Mouse (Mus musculus): ENCODE results near the gene Gls.

Gene Gls

DNA sequence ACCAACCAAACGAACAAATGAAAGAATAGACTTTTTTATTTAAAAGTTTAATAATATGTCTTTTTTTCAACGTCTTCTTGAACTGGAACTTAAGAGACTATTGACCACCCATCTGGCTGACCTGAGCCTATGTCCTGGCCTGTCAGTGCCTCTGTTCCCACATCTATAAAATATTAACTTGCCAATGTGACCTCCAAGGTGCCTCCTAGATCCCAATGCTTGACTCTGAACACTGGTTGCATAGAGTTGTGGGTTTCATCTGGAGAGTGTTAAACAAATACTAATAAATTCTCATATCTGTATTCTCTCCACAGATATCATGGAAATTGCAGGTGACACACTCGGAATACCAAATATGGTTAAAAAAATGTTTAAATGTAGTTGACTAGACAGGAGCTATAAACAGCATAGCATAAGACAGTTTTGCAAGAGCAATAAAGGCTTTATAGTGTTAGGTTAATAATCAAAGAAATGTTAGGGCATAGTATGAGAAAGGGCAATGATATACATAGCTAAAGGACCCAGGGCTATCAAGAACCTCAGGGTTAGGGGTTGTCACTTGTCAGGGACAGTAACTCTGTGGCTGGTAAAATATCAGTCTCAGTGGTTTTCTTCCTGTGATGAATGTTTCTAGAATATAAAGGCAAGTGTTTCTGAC lies 16.0 kb upstream of the Gls start:
- DNase-seq (ENCODE audit: low spot score): no peak

DNA sequence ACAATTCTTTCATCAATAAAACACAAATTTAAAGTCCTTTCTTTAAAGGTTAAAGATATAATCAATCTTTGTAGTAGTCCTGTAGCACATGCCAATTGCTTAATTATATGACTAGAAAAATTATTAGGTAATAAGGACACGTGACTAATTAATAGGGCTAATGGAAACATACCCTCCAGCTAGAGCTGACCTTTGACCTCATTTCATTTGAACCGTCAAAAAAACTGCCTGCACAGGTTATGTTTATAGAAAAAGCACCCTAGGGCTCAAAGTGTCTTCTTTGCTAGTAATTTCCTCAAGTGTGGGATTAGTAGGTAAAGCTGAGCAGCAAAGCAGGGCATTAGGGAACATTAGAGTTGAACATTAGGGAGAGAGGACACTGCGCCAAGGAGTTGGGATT lies 9.2 kb upstream of the Gls start:
- DNase-seq (ENCODE audit: low spot score): no peak

DNA sequence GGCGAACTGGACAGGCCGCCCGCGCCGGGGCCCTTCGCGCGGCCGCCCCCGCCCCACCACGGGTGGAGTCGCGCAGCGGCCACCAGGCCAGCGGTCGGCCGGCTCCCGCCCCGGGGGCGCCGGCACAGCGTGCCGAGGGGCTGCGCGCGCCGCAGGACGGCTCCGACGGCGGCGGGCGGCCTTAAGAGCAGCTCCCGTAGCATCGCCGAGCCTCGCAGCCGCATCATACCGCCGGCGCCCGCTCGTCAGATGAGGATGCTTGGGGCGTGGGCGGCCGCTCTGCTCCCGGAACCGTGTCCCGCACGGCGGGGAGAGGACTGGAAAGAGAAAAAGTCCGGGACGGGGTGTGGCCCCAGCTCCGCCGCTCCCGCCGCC lies 279 bp downstream of the Gls start:
- DNase-seq (ENCODE audit: low spot score): no peak

DNA sequence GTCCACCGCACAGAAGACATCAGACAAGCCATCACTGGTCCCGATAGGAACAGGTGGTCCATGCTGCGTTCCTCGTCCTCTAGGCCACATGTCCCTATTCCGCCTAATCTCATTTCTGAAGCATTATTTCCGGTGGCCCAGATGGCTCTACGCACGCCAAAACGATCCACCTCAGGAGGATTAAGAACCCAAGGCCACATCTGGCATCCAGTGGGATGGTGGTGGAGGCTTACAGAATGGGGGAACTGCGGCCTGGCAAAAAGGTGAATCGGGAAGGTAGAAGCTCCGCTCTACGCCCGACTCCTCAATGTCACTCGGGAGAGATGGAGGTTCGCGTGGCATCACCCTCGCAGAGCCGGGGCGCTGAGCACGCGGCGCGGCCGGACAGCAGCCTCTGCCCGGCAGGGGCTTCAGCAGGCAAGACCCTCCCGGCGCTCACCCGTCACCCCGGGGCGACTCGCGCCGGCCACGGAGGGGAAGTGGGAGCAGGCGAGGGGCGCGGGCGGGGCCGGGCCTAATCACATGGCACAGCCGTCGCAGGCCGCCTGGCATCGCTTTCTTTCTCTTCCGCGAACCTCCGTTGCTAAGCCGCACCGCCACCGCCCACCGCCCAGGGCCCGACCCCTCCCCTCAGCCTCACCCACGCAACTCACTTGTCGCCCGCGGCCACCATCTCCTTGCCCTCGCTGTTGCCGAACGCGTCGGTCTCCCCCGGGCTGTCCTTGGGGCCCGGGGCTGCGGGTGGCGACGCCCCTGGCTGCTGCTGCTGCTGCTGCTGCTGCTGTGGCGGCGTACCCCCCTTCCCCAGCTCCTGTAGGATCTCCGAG lies 880 bp downstream of the Gls start:
- DNase-seq (ENCODE audit: low spot score): peak; percentile 70

DNA sequence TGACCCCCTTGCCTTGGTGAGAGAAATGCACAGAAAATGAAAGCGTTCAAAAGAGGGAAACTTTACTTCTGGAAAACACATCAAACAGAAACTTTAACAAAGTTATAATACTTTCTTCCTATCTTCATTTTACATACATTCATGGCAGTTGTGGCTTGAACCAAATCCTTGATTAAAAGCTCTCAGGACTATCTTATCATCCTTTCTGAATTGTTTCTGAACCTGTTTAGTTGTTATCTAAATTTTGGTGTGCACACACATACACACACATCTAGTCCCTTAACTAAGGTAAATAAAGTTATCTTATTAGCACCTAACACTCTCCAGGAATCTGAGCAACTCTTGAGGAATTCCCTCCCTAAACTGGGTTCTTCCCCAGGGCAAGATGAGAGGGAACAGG lies 2.6 kb downstream of the Gls start:
- no peak for DNase-seq (ENCODE audit: low spot score)

DNA sequence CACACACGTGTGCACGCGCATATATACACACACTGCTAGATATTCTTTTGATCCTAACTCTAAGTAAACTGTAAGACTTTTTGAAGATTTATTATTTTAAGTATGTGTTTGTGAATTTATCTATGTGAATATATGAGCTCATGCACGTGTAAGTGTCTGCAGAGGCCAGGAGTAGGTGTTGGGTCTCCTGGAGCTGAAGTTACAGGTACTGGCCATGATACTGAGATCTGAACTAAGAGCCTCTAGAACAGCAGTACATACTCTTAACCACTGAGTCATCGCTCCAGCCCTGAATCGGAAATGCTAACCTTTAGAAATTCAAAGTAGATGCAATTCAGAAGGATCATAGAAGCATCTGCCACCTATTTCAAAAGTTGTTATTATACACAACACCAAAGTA lies 4.9 kb downstream of the Gls start:
- DNase-seq (ENCODE audit: low spot score): no peak

DNA sequence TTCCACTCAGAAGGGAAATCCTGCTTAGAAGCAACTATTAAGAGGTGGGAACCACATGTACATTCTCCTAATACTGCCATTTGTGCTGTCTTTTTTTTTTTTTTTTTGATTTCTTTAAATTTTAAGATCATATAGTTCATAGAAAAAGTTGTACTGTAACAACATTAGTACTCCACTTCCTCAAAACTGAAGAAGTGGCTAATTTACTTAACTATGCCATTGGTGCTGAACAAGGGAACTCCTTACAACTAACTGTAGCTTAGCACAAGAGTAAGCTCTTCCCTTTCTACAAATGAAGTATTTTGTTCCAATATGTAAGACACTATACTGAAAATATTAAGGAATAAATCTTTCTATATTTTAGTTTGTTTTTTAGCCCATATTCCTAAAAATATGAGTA lies 6.6 kb downstream of the Gls start:
- DNase-seq (ENCODE audit: low spot score): no peak

DNA sequence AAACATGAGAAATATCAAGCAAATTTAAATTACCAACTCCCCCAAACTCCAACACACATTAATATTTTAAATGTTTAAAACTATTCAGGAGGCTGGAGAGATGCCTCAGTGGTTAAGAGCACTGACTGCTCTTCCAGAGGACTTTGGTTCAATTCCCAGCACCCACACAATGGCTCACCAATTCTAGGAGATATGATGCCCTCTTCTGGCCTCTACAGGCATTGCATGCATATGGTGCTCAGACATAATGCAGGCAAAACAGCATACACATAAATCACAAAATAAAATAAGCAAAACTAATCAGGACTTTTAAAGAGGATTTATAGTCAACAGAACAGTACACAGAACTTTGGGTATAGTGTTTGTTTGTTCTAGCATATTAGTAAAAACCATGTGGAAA lies 16.3 kb downstream of the Gls start:
- DNase-seq (ENCODE audit: low spot score): no peak

DNA sequence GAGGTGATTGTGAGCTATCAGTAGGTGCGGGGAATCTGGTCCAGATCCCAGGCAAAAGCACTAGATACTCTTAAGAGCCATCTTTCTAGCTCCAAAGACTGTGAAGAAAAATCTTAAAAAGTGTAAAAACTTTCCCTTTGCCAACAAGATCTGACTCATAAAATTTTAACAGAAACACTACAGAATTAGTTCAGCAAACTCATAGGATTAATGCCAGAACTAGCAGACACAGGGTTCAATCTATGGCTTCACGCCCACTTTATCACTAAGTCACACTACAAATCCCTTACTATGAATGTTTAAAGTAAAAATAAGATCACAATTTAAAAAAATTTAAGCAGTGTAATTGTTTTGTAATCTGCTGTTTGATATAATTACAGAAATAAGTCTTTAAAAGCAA lies 50.0 kb downstream of the Gls start:
- DNase-seq (ENCODE audit: low spot score): no peak

DNA sequence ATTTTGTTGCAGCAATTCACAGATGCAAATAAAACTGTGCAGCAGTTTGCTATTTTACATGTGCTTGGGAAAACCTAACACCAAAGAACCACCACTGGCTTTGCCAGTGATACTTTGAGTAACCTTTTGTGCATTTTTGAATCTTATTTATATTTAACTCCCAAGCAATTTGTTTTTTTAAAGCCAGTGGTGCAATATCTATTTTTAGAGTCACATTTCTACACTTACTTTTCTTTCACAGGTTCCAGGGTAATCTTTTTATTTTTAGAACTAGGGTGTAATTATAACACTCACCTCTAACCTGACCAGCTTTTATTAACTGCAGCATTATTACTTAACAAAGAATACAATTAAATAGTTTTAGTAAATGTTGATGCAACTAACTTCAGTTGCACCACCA lies 51.0 kb downstream of the Gls start:
- DNase-seq (ENCODE audit: low spot score): no peak

DNA sequence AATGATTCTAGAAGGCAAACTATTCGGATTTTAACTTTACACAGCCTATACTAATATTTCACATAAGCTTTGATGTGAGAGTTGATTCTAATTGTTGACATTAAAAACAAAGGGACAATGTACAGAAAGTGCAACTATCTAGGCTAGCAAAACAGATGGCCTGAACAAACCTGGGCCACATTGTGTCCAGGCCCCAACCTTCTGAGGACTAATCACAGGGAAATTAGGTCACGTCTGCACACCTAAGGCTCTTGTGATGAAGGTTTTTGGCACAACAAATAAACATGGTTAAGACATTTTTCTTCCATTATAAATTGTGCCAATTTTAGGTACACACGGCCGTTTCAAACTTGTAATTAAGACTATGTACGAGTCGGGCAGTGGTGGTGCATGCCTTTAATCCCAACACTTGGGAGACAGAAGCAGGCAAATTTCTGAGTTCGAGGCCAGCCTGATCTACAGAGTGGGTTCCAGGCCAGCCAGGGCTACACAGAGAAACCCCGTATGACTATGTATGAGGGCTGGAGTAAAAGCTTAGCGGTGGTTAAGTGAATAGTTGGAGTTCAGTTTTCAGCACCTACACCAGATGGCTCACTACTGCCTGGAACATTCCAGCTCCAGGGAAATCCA lies 53.0 kb downstream of the Gls start:
- DNase-seq (ENCODE audit: low spot score): no peak

DNA sequence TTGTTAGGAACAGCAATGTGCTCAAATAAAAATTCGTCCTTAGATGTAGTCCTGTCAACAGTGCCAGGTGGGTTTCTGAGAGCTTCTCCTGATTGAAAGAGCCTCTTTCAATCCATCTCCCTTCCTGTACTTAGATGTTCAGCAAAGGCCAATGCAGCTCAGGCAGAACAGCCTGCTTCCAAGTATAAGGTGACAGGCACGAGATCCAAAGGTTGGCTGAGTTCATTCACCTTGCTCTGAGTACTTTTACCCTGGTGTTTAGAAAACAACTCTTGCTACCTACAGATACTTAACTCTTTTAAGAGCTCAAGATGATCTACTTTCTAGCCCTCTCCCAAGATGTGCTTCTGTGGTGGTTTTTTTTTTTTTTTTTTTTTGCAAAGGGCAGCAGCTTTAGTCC lies 56.0 kb downstream of the Gls start:
- DNase-seq (ENCODE audit: low spot score): no peak

DNA sequence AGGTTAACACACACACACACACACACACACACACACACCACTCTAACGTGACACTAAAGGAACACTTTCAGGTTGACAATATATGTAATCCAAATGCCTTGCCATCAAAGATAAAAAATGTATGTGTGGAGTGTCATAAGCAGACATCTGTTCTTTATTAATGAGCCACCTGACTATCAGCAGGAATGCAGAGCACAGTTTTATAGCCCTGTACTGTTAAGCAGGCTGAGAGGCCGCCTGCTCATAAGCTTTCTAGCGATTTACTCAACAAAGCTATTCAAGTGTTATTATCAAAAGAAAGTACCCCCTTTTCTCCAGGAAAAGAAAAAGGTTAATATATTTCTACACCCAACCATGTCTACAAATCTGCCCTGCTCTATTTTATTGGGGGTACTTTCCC lies 57.0 kb downstream of the Gls start:
- DNase-seq (ENCODE audit: low spot score): no peak

DNA sequence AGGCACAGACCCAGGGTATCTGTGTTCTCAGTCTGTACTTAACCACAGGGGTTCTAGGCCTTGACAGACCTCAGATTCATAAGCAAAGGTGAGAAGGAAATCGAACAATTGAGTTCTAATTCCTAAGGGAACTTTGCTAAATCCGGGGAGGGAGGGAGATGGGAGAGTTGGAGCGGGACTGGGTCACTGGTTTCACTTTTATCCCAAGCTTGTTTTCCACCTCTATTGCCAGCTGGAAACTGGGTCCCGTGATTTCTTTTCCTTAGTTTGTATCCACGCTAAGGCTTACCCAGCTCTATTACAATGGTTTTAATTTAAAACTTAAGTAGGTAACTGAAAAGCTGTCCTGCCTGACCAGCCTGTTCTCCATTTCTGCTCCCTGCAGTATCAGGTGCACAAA lies 57.7 kb downstream of the Gls start:
- no peak for DNase-seq (ENCODE audit: low spot score)

DNA sequence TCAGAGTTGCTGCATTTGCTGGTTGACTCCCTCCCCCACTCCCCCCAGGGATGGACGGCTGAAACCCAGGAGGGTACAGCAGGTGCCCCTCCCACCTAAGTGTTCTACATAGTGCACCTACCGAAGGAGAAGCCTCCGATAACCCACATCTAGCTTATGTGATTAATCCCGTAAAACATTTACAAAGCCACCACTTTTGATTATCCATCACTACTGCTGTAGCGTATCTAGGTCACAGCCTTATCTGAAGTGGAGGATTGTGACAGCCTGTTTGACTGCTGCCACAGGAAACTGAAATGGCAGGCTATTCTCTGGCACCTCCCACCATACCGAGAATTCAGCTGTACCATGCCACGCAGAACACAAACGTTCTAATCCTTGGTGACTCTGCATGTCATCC lies 61.8 kb downstream of the Gls start:
- DNase-seq (ENCODE audit: low spot score): no peak

DNA sequence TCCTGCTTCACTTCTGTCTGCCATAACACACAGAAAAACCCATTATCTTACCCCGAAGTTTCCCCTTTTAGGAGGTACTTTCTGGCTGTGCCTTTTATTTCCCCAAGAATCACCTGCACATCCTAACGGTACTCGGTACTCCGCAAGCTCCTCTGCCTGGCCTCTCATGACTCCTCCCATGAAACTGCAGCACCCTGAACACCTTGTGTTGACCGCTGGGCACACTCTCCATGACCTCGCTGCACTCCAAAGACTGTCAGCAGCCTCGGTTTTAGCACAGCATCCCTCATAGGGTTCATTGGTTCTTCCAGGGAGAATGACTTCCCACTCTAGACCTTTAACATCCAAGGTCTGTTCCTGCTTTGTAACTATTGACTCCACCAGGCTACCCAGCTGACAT lies 62.3 kb downstream of the Gls start:
- no peak for DNase-seq (ENCODE audit: low spot score)

DNA sequence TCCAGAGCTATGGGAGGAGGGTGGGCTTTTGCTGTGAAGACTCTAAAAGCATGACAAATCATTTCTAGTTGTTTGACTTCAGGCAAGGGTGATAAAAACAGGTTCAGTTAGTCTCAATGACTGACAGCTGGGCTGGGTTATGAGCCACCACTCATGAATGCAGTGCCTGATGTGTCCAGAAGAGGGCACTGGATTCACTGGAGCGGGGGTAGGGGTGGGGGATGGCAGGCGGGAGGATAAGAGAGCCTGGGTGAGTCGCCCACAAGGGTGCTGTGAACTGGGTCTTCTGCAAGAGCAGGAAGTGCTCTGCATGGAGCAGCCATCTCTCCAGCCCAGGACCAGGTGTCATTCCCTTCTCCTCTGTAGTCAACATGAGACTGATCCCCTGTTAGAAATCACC lies 63.0 kb downstream of the Gls start:
- no peak for DNase-seq (ENCODE audit: low spot score)

DNA sequence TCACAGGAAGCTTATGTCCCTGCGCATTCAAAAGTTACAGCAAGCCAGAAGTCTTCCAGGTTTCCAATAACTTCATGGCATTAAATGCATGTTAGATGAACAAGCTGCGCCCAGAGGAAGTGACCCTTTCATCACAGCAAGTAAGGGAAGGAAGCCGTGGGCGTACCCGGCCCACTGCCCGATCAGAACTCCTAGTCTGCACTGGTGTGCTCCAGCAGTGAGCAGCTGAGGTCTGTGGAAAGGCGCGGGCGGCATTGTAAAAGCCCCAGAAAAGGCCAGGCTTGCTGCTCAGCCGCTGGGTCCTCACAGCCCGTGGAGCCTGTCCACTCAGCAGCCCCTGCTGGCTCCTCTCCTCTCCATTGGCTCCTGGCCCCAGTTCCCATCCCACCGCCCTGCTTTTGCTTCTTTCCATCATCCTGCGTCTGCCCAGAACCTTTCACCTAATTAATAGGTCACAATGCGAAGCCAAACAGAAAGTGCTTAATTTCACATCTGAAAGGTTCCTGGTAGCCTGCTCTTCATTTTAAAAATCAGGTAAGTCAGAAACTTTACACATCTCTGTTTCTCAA lies 66.3 kb downstream of the Gls start:
- DNase-seq (ENCODE audit: low spot score): no peak

DNA sequence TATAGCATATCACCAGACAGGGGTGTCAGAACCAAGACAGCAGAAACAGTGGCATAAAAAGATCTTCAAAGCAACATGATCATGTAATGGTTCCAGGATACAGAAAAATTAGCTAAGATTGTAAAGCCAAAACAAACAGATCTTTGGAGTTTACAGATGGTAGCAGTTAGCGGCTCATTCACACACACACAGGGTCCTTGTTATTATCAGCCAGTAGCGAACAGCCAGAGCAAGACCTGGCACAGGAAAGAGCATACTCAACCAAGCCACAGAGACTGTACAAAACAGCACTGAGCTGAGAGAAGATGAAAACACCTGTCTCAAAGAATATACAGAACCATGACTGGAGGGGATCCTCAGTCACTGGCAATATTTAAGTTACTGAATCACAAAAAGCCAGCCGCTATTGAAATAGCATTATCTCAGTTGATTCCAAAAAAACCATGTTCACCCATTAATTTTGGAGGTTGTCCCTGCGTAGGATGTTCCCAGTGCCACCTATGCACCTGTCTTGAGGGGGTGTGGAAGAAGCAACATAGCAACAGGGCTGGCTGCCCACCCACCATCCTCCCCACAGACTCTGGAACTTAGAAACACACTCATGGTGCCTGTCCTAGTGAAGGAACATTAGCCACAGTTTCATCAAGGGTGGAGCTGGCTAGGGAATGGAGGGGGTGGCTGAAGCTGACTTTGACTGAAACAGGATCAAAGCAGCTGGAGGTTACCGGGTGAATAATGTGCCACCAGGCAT lies 69.2 kb downstream of the Gls start:
- DNase-seq (ENCODE audit: low spot score): no peak

DNA sequence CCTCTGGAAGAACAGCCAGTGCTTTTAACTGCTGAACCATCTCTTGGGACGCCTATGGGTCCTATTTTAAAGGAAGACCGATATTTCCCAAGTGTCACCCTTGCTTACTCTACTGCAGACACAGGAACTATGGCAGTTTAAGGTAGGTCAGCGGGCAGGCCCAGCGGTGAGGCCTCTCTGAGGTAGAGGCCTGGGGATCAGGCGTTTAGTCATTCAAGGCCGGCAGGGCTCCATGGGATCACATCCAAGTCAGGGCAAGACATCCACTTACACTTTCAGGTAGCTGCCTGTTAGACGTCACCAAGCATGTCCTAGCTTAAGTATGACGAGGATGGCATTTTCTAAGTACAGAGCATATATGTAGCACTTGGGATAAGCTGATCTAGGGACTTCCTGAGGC lies 71.9 kb downstream of the Gls start:
- no peak for DNase-seq (ENCODE audit: low spot score)

DNA sequence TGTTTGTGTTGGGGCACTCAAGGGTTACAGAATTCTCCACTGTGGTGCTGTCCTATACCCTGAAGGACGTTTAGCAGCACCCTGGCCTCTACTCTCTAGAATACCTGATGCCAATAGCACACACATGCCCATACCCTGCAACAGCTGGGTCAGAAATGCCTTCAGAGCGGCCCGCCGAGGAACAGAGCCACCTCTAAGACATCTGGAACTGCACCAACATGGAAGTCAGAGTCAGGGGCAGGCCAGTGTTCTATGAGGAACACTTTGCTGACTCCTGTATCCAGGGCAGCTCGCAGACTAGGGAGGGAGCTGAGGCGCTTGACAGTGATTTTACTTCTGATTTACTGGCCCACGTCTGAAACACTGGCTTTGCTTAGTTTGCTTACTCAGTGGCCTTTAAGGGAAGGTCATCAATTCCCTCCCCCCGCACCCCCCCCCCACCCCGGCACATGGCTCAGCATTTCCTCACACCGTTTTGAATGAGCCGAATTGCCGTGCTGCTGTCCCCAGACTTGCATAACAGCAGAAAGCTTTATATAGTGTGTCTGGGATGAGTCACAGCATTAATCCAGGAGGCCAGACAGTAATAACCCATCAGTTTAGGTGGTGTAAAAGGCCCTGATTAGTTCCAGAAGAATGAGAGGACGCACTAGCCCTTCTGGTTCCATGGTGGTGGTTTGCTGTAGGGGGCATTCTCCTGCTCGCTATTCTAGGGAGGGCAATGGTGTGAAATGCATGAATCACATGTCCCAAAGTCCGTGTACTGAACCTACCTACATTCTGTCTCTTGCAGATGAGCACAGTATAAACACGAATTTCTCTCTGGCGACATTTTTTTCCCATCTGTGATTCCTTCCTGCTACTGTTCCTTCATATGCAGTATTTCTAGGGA lies 74.3 kb downstream of the Gls start:
- peak; percentile 54 for DNase-seq (ENCODE audit: low spot score)

All from layer of hippocampus, adult 11-12 months (tissue).